Mouse (Mus musculus) embryo, embryonic 9.5 days (tissue): ENCODE measurements around the gene Cysltr2.
A peak's percentile ranks its signal among the peaks of the same experiment; 100 is the strongest.

Experiments used
- DNase-seq: peaks from one replicate; pipeline ENCODE4 v3.0.0-alpha.2; 2017; ENCODE audit errors: extremely low spot score

Gene Cysltr2

GRCm38 (mm10) chr14:72985113-72985512, 63.8 kb downstream of the Cysltr2 start:
- no peak for DNase-seq

GRCm38 (mm10) chr14:72983456-72983855, 65.5 kb downstream of the Cysltr2 start:
- peak; percentile 77 for DNase-seq

- no peak for DNase-seq
Measured at GRCm38 (mm10) chr14:72982981-72983436, 65.9 kb downstream of the Cysltr2 start.

GRCm38 (mm10) chr14:72980761-72981160, 68.2 kb downstream of the Cysltr2 start:
- DNase-seq = no peak

- no peak for DNase-seq
Measured at GRCm38 (mm10) chr14:72980106-72980505, 68.8 kb downstream of the Cysltr2 start.

GRCm38 (mm10) chr14:72976111-72976510, 72.8 kb downstream of the Cysltr2 start:
- DNase-seq = no peak
